26 mouse cellular contexts compared by ENCODE assay signal in genomic region chr9:113387356-113387755, GRCm38 (mm10).
A peak's percentile ranks its signal among the peaks of the same experiment; 100 is the strongest.
DNase-seq lines count a peak whose midpoint lies in the region; ATAC-seq and TF ChIP-seq lines count a peak whose summit lies in the region.
"Had no signal": no experiment of that assay in that cellular context is flagged by ENCODE, and none has a peak within 500 bp of the region (broad histone marks: within the 10 kb centered on the region; RNA-seq: fewer than 3 reads in every experiment).

No protein-coding gene starts in this region.

- 64% methylated on average over 12 of the region's 12 CpGs for WGBS in forebrain, postnatal 0 days
- 79% methylated on average over 12 of the region's 12 CpGs for WGBS in forebrain, embryonic 12.5 days
- WGBS in heart, embryonic 16.5 days, result 39% methylated on average over 12 of the region's 12 CpGs
- 55% methylated on average over 12 of the region's 12 CpGs for whole genome bisulfite sequencing in midbrain, embryonic 16.5 days

- no peak for DNase-seq in forebrain, postnatal 0 days
- no peak for DNase-seq in heart, postnatal 4 days
- peak; percentile 67 for DNase-seq in brain, embryonic 14.5 days (ENCODE audit: low read depth)
- no peak for DNase-seq in ovary, adult 18-20 months (ENCODE audit: low spot score)
- DNase-seq: adrenal gland, adult 8-10 months; B cell, adult 2 months; cerebellum, adult 9-11 months; gastrocnemius, postnatal 14 days; kidney, adult 11 months; kidney, postnatal 36 days; layer of hippocampus, postnatal 36 days; lung, postnatal 4 days; retina, postnatal 1 day; right cerebral cortex, postnatal 25 days; spleen, adult 18-20 months; thymus, postnatal 14 days had no signal

- H3K4me3 ChIP-seq in forebrain, postnatal 0 days (ENCODE audit: low read depth, low read length), result no peak overlapping the region
- no peak overlapping the region for H3K4me3 ChIP-seq in forebrain, embryonic 12.5 days (replicated peaks)
- no peak overlapping the region for H3K4me3 ChIP-seq in heart, embryonic 16.5 days (ENCODE audit: low read length)
- no peak overlapping the region for H3K4me3 ChIP-seq in midbrain, embryonic 16.5 days (ENCODE audit: low read depth, low read length)
- H3K4me3 ChIP-seq: embryonic facial prominence, embryonic 15.5 days; hindbrain, embryonic 13.5 days; kidney, embryonic 15.5 days; neural tube, embryonic 12.5 days had no signal

- H3K36me3 ChIP-seq in forebrain, postnatal 0 days (ENCODE audit: insufficient read depth), result no peaks in the 10 kb centered on the region
- H3K36me3 ChIP-seq in forebrain, embryonic 12.5 days (replicated peaks), result no peaks in the 10 kb centered on the region
- H3K36me3 ChIP-seq in heart, embryonic 16.5 days (ENCODE audit: control insufficient read depth, insufficient read depth), result no peaks in the 10 kb centered on the region
- no peaks in the 10 kb centered on the region for H3K36me3 ChIP-seq in midbrain, embryonic 16.5 days (ENCODE audit: control insufficient read depth, insufficient read depth, low read length)
- H3K36me3 ChIP-seq: embryonic facial prominence, embryonic 15.5 days; G1E; hindbrain, embryonic 13.5 days; kidney, embryonic 15.5 days; neural tube, embryonic 12.5 days had no signal

- no peak for TF ChIP-seq POLR2A in brain, embryonic 14.5 days (IDR thresholded peaks at IDR 0.05; ENCODE audit: borderline replicate concordance, extremely low read depth, insufficient read depth, insufficient read length, poor library complexity, severe bottlenecking)

- H3K4me1 ChIP-seq in forebrain, postnatal 0 days (ENCODE audit: insufficient read depth), result no peaks in the 10 kb centered on the region
- H3K4me1 ChIP-seq in forebrain, embryonic 12.5 days, result peaks cover under 1% of the 10 kb centered on the region; the same call in 1 of the 2 replicates
- H3K4me1 ChIP-seq in heart, embryonic 16.5 days (ENCODE audit: control insufficient read depth, insufficient read depth, low read length), result peaks cover 5% of the 10 kb centered on the region
- H3K4me1 ChIP-seq in midbrain, embryonic 16.5 days (ENCODE audit: control insufficient read depth, insufficient read depth, low read length), result peaks cover 6% of the 10 kb centered on the region
- H3K4me1 ChIP-seq: embryonic facial prominence, embryonic 15.5 days; kidney, embryonic 15.5 days; neural tube, embryonic 12.5 days had no signal

- no peak overlapping the region for H3K4me2 ChIP-seq in forebrain, postnatal 0 days (ENCODE audit: low read depth)
- no peak overlapping the region for H3K4me2 ChIP-seq in forebrain, embryonic 12.5 days
- H3K4me2 ChIP-seq in heart, embryonic 16.5 days (ENCODE audit: low read depth, low read length), result peak overlapping the region; percentile 33; the same call in 1 of the 2 replicates
- H3K4me2 ChIP-seq in midbrain, embryonic 16.5 days (ENCODE audit: low read length), result no peak overlapping the region
- H3K4me2 ChIP-seq: embryonic facial prominence, embryonic 15.5 days; hindbrain, embryonic 13.5 days; kidney, embryonic 15.5 days; neural tube, embryonic 12.5 days had no signal

- ATAC-seq in forebrain, postnatal 0 days, result peak; percentile 82; the same call in 1 of the 2 replicates
- no peak for ATAC-seq in forebrain, embryonic 12.5 days (ENCODE audit: low FRiP score)
- ATAC-seq in heart, embryonic 16.5 days (replicated peaks; ENCODE audit: extremely low read depth, insufficient read depth, low FRiP score), result no peak
- ATAC-seq in midbrain, embryonic 16.5 days, result 0 out of 2 replicates have a peak, but pooled peaks have one; percentile 32
- ATAC-seq: Patski had no signal

- no peaks in the 10 kb centered on the region for H3K27me3 ChIP-seq in forebrain, postnatal 0 days (ENCODE audit: insufficient read depth, low read length)
- 0 out of 2 replicates have a peak, but pooled peaks cover 3% of the 10 kb centered on the region for H3K27me3 ChIP-seq in forebrain, embryonic 12.5 days
- H3K27me3 ChIP-seq in heart, embryonic 16.5 days (ENCODE audit: control insufficient read depth, insufficient read depth, low read length), result no peaks in the 10 kb centered on the region
- H3K27me3 ChIP-seq in midbrain, embryonic 16.5 days (ENCODE audit: control insufficient read depth, insufficient read depth, low read depth, low read length), result no peaks in the 10 kb centered on the region
- H3K27me3 ChIP-seq: CH12.LX; embryonic facial prominence, embryonic 15.5 days; hindbrain, embryonic 13.5 days; kidney, embryonic 15.5 days; neural tube, embryonic 12.5 days; Patski had no signal

- no peak for TF ChIP-seq CTCF in forebrain, postnatal 0 days (IDR thresholded peaks at IDR 0.05; ENCODE audit: low read depth)
- TF ChIP-seq CTCF in brain, embryonic 14.5 days (IDR thresholded peaks at IDR 0.05; ENCODE audit: borderline replicate concordance, extremely low read depth, insufficient read depth, insufficient read length), result no peak

- no peaks in the 10 kb centered on the region for H3K9me3 ChIP-seq in forebrain, postnatal 0 days (ENCODE audit: low read length)
- no peaks in the 10 kb centered on the region for H3K9me3 ChIP-seq in forebrain, embryonic 12.5 days
- H3K9me3 ChIP-seq in heart, embryonic 16.5 days (replicated peaks; ENCODE audit: control insufficient read depth, low read length), result 0 out of 2 replicates have a peak, but pooled peaks cover 4% of the 10 kb centered on the region
- H3K9me3 ChIP-seq in midbrain, embryonic 16.5 days (replicated peaks; ENCODE audit: control insufficient read depth, low read length, poor library complexity, severe bottlenecking), result no peaks in the 10 kb centered on the region
- H3K9me3 ChIP-seq: embryonic facial prominence, embryonic 15.5 days; hindbrain, embryonic 13.5 days; kidney, embryonic 15.5 days; neural tube, embryonic 12.5 days had no signal

- peak overlapping the region; percentile 64 for H3K27ac ChIP-seq in forebrain, postnatal 0 days (ENCODE audit: low read depth, low read length)
- H3K27ac ChIP-seq in forebrain, embryonic 12.5 days, result no peak overlapping the region
- H3K27ac ChIP-seq in heart, embryonic 16.5 days (ENCODE audit: low read length), result 0 out of 2 replicates have a peak overlapping the region, but pooled peaks have one; percentile 7
- H3K27ac ChIP-seq in midbrain, embryonic 16.5 days (ENCODE audit: low read length), result no peak overlapping the region
- H3K27ac ChIP-seq: embryonic facial prominence, embryonic 15.5 days; hindbrain, embryonic 13.5 days; kidney, embryonic 15.5 days; neural tube, embryonic 12.5 days had no signal

- no peak overlapping the region for H3K9ac ChIP-seq in forebrain, postnatal 0 days
- H3K9ac ChIP-seq in forebrain, embryonic 12.5 days, result no peak overlapping the region
- no peak overlapping the region for H3K9ac ChIP-seq in heart, embryonic 16.5 days (ENCODE audit: low read length)
- no peak overlapping the region for H3K9ac ChIP-seq in midbrain, embryonic 16.5 days (ENCODE audit: low read depth, low read length)
- H3K9ac ChIP-seq: embryonic facial prominence, embryonic 15.5 days; hindbrain, embryonic 13.5 days; kidney, embryonic 15.5 days; neural tube, embryonic 12.5 days had no signal

Comparison
In these comparisons a context has a peak if more than half of its experiments do, and no peak if none do; other contexts are left out.
1. ATAC-seq: peak in forebrain, postnatal 0 days (single experiment) and midbrain, embryonic 16.5 days (single experiment); none in forebrain, embryonic 12.5 days (single experiment) and heart, embryonic 16.5 days (single experiment).
2. H3K27ac ChIP-seq: peak in forebrain, postnatal 0 days (single experiment) and heart, embryonic 16.5 days (single experiment); none in forebrain, embryonic 12.5 days (single experiment) and midbrain, embryonic 16.5 days (single experiment).